Mouse (Mus musculus) liver, embryonic 13.5 days (tissue): ENCODE results near the gene Tnfrsf12a. TPM values are rescaled to one million over a fixed set of nuclear protein-coding genes. Genes with fewer than 3 reads are reported as not detected.

Experiments
- ATAC-seq: fragments of 200-750 bp; cut with Nextera tagmentation; 2 replicates; pipeline ENCODE4 v1.8.0; 2017; ENCODE audit warnings: low read depth, mild to moderate bottlenecking, moderate number of reproducible peaks, moderate library complexity
- DNase-seq: peaks from one replicate; pipeline ENCODE4 v3.0.0; 2022
- H3K27ac ChIP-seq: fragments of 300-500 bp; sonication (generic); 2 replicates; pipeline ENCODE4 v1.5.1; 2015; ENCODE audit warnings: moderate library complexity, mild to moderate bottlenecking, inconsistent platforms
- H3K27me3 ChIP-seq: fragments of 300-500 bp; sonication (generic); 2 replicates; pipeline ENCODE4 v1.6.1; 2015; ENCODE audit warnings: mild to moderate bottlenecking, inconsistent platforms
- H3K36me3 ChIP-seq: fragments of 300-500 bp; sonication (generic); 2 replicates; pipeline ENCODE4 v1.6.1; 2015; ENCODE audit warnings: mild to moderate bottlenecking, inconsistent platforms
- H3K4me1 ChIP-seq: fragments of 300-500 bp; sonication (generic); replicated peaks from 2 replicates; pipeline ENCODE4 v1.6.1; 2015; ENCODE audit warnings: inconsistent platforms
- H3K4me2 ChIP-seq: fragments of 300-500 bp; sonication (generic); 2 replicates; pipeline ENCODE4 v1.6.1; 2015; ENCODE audit warnings: inconsistent platforms, mild to moderate bottlenecking, moderate library complexity
- H3K4me3 ChIP-seq: fragments of 300-500 bp; sonication (generic); replicated peaks from 2 replicates; pipeline ENCODE4 v1.5.1; 2015; ENCODE audit warnings: mild to moderate bottlenecking, inconsistent platforms
- H3K9ac ChIP-seq: fragments of 300-500 bp; sonication (generic); 2 replicates; pipeline ENCODE4 v1.6.1; 2015; ENCODE audit warnings: mild to moderate bottlenecking, inconsistent platforms
- H3K9me3 ChIP-seq: fragments of 300-500 bp; sonication (generic); replicated peaks from 2 replicates; pipeline ENCODE4 v1.6.1; 2016; ENCODE audit warnings: inconsistent platforms
- WGBS: fragments of 180-500 bp; shearing (Covaris S2); methylation state at CpG from one replicate; pipeline ENCODE4 v1.1.7; 2015; ENCODE audit not compliant: insufficient replicate concordance; 5-methylcytosine and 5-hydroxymethylcytosine counted together
- polyA plus RNA-seq: library from polyadenylated mRNA; unstranded; fragments of >200 nt; fragmentation: Nextera tagmentation; extraction: Ambion mirVana; gene quantifications from 2 replicates; pipeline ENCODE4 v1.2.1, GENCODE M21; 2015

Gene Tnfrsf12a
- polyA plus RNA-seq, 1 experiment from 2014 or later, result 6.7 TPM

GRCm38 (mm10) chr17:23679127-23679835, 2.0 kb upstream of the Tnfrsf12a start, which contains the start of gene Cldn6:
TSS of gene Cldn6 (plus strand) at chr17:23679249.
- 7% methylated on average over 38 of the region's 38 CpGs for WGBS
- H3K4me2 ChIP-seq, result peak within 1 kb of the TSS; percentile 40
- peak within 1 kb of the TSS; percentile 21; the same call in 1 of the 2 replicates for H3K4me3 ChIP-seq
- no peak for DNase-seq
- ATAC-seq, result no peak
- H3K27ac ChIP-seq, result no peak within 1 kb of the TSS
- no peaks in the 10 kb centered on the region for H3K9me3 ChIP-seq
- peaks cover 99% of the 10 kb centered on the region for H3K27me3 ChIP-seq
- H3K9ac ChIP-seq, result no peak within 1 kb of the TSS
- H3K4me1 ChIP-seq, result peaks cover 43% of the 10 kb centered on the region
- no peaks in the 10 kb centered on the region for H3K36me3 ChIP-seq

GRCm38 (mm10) chr17:23676473-23677031, 716 bp downstream of the Tnfrsf12a start:
- 2% methylated on average over 37 of the region's 37 CpGs for WGBS
- ATAC-seq (no peak), DNase-seq (no peak)
- Histone ChIP-seq H3K9me3 (no peaks in the 10 kb centered on the region), H3K36me3 (no peaks in the 10 kb centered on the region), H3K27me3 (peaks cover 72% of the 10 kb centered on the region), H3K27ac (no peak overlapping the region), H3K4me1 (peaks cover 58% of the 10 kb centered on the region), H3K9ac (peak overlapping the region; percentile 67), H3K4me2 (peak overlapping the region; percentile 89), H3K4me3 (peak overlapping the region; percentile 63)

GRCm38 (mm10) chr17:23675564-23676281, 1.5 kb downstream of the Tnfrsf12a start:
- WGBS, result 10% methylated on average over 15 of the region's 15 CpGs
- ATAC-seq (no peak), DNase-seq (no peak)
- H3K9me3 ChIP-seq, result no peaks in the 10 kb centered on the region
- no peak overlapping the region for H3K27ac ChIP-seq
- peak overlapping the region; percentile 63 for H3K4me3 ChIP-seq
- peaks cover 64% of the 10 kb centered on the region for H3K27me3 ChIP-seq
- peak overlapping the region; percentile 89 for H3K4me2 ChIP-seq
- peaks cover 58% of the 10 kb centered on the region for H3K4me1 ChIP-seq
- no peaks in the 10 kb centered on the region for H3K36me3 ChIP-seq
- peak overlapping the region; percentile 67; the same call in 1 of the 2 replicates for H3K9ac ChIP-seq

- Histone ChIP-seq H3K9me3 (no peaks in the 10 kb centered on the region), H3K36me3 (peaks cover 5% of the 10 kb centered on the region), H3K9ac (no peak overlapping the region), H3K4me3 (no peak overlapping the region), H3K4me2 (peak overlapping the region; percentile 83), H3K27me3 (peaks cover 58% of the 10 kb centered on the region), H3K4me1 (peaks cover 58% of the 10 kb centered on the region), H3K27ac (no peak overlapping the region)
- WGBS, result 34% methylated on average over 5 of the region's 5 CpGs
- ATAC-seq, result no peak
- no peak for DNase-seq
These were observed 2.1 kb downstream of the Tnfrsf12a start for GRCm38 (mm10) chr17:23675127-23675526.

- 0 out of 2 replicates have a peak overlapping the region, but pooled peaks have one; percentile 39 for H3K27ac ChIP-seq
- H3K9me3 ChIP-seq, result no peaks in the 10 kb centered on the region
- H3K27me3 ChIP-seq, result peaks cover 51% of the 10 kb centered on the region
- peak overlapping the region; percentile 83 for H3K4me2 ChIP-seq
- peak overlapping the region; percentile 66 for H3K4me3 ChIP-seq
- peak overlapping the region; percentile 74 for H3K9ac ChIP-seq
- no peak for DNase-seq
- H3K36me3 ChIP-seq, result peaks cover 12% of the 10 kb centered on the region
- H3K4me1 ChIP-seq, result peaks cover 56% of the 10 kb centered on the region
- WGBS, result 31% methylated on average over 9 of the region's 9 CpGs
- no peak for ATAC-seq
These were observed 2.9 kb downstream of the Tnfrsf12a start for GRCm38 (mm10) chr17:23674271-23674952.

GRCm38 (mm10) chr17:23673424-23674073, 3.7 kb downstream of the Tnfrsf12a start, which contains the start of the genes Hcfc1r1 and Thoc6:
TSS of gene Hcfc1r1 (plus strand) at chr17:23673596.
TSS of gene Thoc6 (minus strand) at chr17:23673882.
- ATAC-seq (peak; percentile 95), DNase-seq (peak; percentile 85)
- WGBS, result under 1% methylated on average over 45 of the region's 45 CpGs
- H3K4me2 ChIP-seq, result peak within 1 kb of the TSS; percentile 83
- peaks cover 20% of the 10 kb centered on the region for H3K36me3 ChIP-seq
- peak within 1 kb of the TSS; percentile 54; the same call in 1 of the 2 replicates for H3K27ac ChIP-seq
- H3K9me3 ChIP-seq, result no peaks in the 10 kb centered on the region
- H3K27me3 ChIP-seq, result peaks cover 42% of the 10 kb centered on the region
- peak within 1 kb of the TSS; percentile 74 for H3K9ac ChIP-seq
- peaks cover 53% of the 10 kb centered on the region for H3K4me1 ChIP-seq
- H3K4me3 ChIP-seq, result peak within 1 kb of the TSS; percentile 66

GRCm38 (mm10) chr17:23672761-23673160, 4.5 kb downstream of the Tnfrsf12a start:
- Histone ChIP-seq H3K4me1 (peaks cover 50% of the 10 kb centered on the region), H3K9ac (peak overlapping the region; percentile 74), H3K27ac (no peak overlapping the region), H3K4me3 (peak overlapping the region; percentile 66), H3K27me3 (peaks cover 34% of the 10 kb centered on the region), H3K9me3 (no peaks in the 10 kb centered on the region), H3K4me2 (peak overlapping the region; percentile 83), H3K36me3 (peaks cover 25% of the 10 kb centered on the region)
- ATAC-seq, result no peak
- 51% methylated on average over 3 of the region's 3 CpGs for WGBS
- no peak for DNase-seq

- H3K27ac ChIP-seq, result no peak overlapping the region
- peaks cover 34% of the 10 kb centered on the region for H3K36me3 ChIP-seq
- no peak overlapping the region for H3K4me2 ChIP-seq
- no peaks in the 10 kb centered on the region for H3K9me3 ChIP-seq
- no peak for DNase-seq
- no peak overlapping the region for H3K9ac ChIP-seq
- H3K4me3 ChIP-seq, result no peak overlapping the region
- ATAC-seq, result no peak
- H3K4me1 ChIP-seq, result peaks cover 37% of the 10 kb centered on the region
- 86% methylated on average over 3 of the region's 3 CpGs for WGBS
- peaks cover 22% of the 10 kb centered on the region for H3K27me3 ChIP-seq
These were observed 5.7 kb downstream of the Tnfrsf12a start for GRCm38 (mm10) chr17:23671519-23671918.

GRCm38 (mm10) chr17:23670516-23671074, 6.7 kb downstream of the Tnfrsf12a start:
- WGBS, result 79% methylated on average over 7 of the region's 7 CpGs
- no peak overlapping the region for H3K9ac ChIP-seq
- H3K27me3 ChIP-seq, result peaks cover 13% of the 10 kb centered on the region
- H3K27ac ChIP-seq, result no peak overlapping the region
- no peak overlapping the region for H3K4me2 ChIP-seq
- H3K9me3 ChIP-seq, result no peaks in the 10 kb centered on the region
- no peak overlapping the region for H3K4me3 ChIP-seq
- no peak for DNase-seq
- ATAC-seq, result no peak
- peaks cover 28% of the 10 kb centered on the region for H3K4me1 ChIP-seq
- peaks cover 35% of the 10 kb centered on the region for H3K36me3 ChIP-seq

- no peak overlapping the region for H3K4me3 ChIP-seq
- DNase-seq, result no peak
- no peaks in the 10 kb centered on the region for H3K9me3 ChIP-seq
- WGBS, result 74% methylated on average over 14 of the region's 14 CpGs
- H3K27me3 ChIP-seq, result peaks cover 34% of the 10 kb centered on the region
- ATAC-seq, result no peak
- peaks cover 8% of the 10 kb centered on the region for H3K4me1 ChIP-seq
- peaks cover 34% of the 10 kb centered on the region for H3K36me3 ChIP-seq
- no peak overlapping the region for H3K4me2 ChIP-seq
- H3K9ac ChIP-seq, result no peak overlapping the region
- no peak overlapping the region for H3K27ac ChIP-seq
These were observed 11.8 kb downstream of the Tnfrsf12a start for GRCm38 (mm10) chr17:23665511-23665910.
